Mouse (Mus musculus) forelimb bud, embryonic 11.5 days (tissue): ENCODE measurements around the gene Erg.

ENCODE experiments used
- DNase-seq: peaks from one replicate; pipeline ENCODE4 v3.0.0-alpha.2; 2012; ENCODE audit warnings: low read depth, low spot score

Gene Erg

GRCm38 (mm10) chr16:95585541-95586310 lies 667 bp downstream of the Erg start:
- no peak for DNase-seq

- DNase-seq, result no peak
Observed at GRCm38 (mm10) chr16:95584751-95585528, 1.5 kb downstream of the Erg start.

GRCm38 (mm10) chr16:95579289-95579688 lies 7.1 kb downstream of the Erg start:
- DNase-seq, result no peak

DNA sequence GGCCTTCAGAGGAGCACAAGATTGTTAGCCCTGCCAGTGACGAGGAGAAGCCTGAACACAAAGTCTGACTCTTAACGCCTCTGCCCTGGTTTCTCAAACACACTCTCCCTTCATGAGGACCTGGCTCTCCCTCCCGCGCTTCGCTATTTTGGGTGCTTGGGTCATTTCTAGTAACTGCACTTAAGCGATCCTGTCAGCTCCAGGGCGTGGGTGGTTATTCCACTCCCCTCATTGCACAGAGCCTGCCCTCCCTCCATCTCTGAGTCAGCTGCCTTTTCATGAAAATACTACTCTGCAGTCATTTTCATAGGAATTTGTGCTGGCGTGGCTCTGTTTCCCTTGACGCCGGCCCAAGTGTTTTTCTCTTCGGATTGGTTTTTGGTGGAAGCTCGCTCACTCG lies 13.2 kb downstream of the Erg start:
- no peak for DNase-seq

DNA sequence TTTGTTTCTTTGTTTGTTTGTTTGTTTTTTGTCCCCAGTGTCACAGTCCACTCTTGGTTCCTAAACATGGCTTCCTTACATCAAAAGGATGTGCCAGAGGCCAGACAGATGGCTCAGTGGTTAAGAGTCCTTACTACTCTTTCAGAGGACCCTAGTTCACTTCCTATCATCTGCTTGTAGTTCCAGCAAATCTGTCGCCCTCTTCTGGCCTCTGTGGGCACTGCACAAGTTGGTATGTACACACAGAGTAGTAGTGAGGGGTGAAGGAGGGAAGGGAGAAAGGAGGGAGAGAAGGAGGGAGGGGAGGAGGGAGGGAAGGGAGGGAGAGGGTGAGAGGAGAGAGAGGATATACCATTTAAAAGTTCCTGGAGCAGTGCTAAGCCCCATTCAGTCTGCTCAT lies 15.8 kb downstream of the Erg start:
- no peak for DNase-seq

DNA sequence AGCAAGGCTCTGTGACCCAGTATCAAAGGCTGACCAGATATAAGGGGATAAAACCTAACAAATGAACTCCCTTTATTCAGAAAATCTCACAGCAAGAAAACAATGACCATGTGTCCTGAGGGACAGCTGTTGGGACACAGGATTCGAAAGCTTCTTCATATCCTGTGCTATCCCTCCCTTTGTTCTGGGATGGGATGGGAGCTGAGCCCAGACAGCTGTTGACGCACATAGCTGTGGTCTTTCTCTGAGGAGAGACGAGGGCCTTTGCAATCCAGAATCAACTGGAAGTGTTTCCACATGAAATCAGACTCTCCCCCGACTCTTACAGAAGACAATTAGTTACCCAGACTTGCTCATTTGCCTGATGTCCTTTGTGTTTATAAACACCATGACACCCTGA lies 29.6 kb downstream of the Erg start:
- DNase-seq, result no peak

DNA sequence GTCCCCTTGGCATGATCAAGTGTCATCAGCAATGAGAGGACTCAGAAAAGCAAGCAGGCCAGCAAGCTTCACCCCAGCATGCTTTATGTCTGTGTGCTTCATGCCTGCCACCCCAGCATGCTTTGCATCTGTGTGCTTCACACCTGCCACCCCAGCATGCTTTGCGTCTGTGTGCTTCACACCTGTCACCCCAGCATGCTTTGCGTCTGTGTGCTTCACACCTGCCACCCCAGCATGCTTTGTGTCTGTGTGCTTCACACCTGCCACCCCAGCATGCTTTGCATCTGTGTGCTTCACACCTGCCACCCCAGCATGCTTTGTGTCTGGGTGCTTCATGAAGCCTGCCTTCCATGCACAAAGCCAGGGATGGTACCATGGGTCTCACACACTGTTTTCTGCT lies 33.3 kb downstream of the Erg start:
- no peak for DNase-seq

GRCm38 (mm10) chr16:95552495-95552894 lies 33.9 kb downstream of the Erg start:
- no peak for DNase-seq

DNA sequence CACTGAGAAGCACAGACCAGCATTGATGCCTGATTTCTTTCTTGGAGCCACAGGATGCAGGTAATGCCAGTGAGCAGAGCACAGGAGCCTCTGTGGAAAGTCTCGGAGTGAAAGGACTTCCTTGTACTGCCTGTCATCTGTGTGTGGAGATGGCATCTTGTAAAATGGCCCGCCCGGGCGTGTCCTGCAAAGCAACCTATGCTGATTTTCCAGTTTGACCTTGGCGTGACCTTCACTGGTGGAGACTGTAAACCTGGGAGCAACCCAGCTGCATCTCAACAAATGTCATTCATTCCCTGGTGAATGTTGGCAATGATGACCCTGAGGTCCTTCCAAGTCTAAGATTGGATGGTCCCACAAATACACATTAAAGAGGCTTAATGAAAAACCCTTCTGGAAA lies 35.9 kb downstream of the Erg start:
- no peak for DNase-seq

GRCm38 (mm10) chr16:95544753-95545152 lies 41.6 kb downstream of the Erg start:
- no peak for DNase-seq

DNA sequence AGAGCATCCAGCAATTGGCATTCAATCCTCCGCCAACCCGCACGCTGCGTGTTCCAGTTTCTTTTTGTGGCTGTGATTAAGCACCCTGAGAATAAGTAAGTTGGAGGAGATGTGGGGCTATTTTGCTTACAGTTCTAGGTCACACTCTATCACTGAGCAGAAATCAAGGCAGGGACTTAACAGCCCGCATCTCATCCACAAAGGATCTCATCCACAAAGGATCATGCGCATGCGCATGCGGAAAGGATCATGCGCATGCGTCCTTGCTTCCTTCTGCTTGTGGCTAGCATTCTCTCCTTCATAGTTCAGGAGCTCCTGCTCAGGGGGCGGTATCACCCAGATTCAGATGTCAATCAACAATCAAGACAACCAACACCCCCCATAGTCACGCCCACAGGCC lies 42.9 kb downstream of the Erg start:
- no peak for DNase-seq

GRCm38 (mm10) chr16:95535151-95535550 lies 51.2 kb downstream of the Erg start:
- DNase-seq, result no peak

DNA sequence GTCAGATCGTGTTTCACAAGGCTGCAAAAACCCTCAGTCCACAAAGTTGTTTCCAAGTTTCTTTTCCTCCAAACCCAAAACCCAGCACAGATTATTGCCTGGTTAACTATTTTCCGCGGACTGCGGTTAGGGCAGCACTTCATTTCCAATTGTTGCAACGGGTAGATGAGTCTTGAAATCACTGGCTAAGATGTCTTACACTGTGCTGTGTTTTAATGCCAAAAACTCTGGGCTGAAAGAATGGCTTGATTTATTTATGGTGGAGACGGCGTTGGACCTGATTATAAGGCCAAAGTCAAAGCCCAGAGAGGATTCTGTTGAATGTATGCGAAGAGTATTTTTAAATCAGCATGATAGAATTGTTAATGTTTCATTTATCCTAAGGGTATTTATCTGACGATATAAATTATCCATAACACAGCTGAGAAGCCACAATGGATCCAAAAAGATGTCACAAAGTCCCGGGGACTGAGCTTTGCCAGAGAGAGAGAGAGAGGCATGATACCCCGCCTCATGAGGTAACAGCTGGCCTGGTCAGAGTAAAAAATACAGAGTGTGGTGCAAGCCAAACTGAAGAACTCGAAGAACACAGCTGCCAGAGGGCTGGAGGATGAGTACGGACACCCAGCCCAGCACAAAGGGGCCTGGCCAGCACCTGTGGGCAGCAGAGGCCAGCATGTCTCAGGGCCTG lies 53.9 kb downstream of the Erg start:
- DNase-seq, result no peak

- no peak for DNase-seq
Observed at GRCm38 (mm10) chr16:95527561-95527960, 58.8 kb downstream of the Erg start.

GRCm38 (mm10) chr16:95519520-95519919 lies 66.9 kb downstream of the Erg start:
- no peak for DNase-seq

GRCm38 (mm10) chr16:95506051-95506450 lies 80.3 kb downstream of the Erg start:
- no peak for DNase-seq

DNA sequence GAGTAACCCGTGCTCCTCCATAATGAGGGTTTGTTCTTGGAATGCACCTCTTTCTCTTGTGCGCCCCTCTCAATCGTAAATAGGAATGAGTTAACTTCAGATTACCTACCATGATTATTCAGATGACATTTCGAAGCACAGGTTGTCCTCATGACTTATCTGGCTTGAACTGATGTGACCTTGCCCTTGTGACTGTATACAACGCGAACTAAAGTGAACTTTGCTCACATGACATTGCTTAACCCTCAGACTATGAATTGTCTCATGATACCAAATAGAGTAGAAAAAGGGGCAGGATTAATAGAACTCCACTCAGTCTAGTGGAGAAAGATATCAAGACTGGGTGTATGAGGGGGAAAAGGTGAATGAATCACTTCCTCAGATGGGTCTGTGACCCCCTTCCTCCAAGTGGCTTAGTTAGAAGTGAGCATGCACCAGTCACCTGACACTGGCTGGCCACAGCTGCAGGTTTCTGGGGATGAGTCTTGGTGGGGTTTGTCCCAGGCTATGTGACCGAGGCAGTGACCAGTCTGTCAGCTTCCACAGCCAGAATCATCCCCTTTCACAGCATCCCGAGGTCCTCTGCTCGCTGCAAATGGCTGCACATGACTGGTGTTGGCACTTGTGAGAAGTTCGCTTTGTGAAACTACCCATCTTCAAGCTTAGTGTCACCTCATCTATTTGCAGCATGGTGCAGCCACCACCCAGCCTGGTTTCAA lies 89.7 kb downstream of the Erg start:
- no peak for DNase-seq

DNA sequence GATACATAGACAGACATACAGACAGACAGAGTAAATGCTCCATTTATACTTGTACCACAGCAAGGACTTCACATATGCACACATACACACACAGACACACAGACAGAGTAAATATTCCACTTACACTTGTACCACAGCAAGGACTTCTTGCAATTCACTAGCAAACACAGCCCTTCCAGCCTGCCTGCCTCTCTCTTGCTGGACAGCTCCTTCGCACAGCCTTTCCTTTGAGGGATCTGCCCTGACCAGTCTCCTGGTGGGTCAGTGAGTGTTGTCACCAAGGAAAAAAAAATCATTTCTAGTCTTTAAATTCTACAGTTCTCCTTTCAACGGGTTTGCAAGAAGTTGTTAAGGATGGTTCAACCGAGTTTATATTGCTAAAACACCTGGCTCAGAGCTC lies 92.3 kb downstream of the Erg start:
- no peak for DNase-seq

DNA sequence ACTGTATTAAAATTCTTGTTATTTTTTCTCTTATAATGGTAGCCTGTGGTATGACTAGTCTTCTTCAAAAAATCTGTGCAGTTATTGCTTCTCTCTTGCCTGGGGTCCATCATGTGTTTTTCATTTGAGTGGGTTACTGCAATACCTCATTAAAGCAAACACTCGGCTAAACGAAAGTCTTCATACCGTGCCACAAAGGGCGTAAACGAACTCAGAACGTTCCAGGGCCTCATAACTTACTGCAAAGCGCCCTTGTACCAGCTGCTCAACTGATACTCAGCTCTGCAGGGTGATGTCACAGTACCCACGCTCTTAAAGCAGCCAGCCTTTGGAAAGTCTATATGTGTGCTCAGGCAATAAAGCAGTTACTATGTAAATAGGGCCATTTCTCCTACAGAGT lies 93.1 kb downstream of the Erg start:
- DNase-seq, result peak; percentile 66

- DNase-seq, result no peak
Observed at GRCm38 (mm10) chr16:95492146-95492545, 94.2 kb downstream of the Erg start.

- DNase-seq, result no peak
Observed at GRCm38 (mm10) chr16:95490386-95490785, 96.0 kb downstream of the Erg start.
